Mouse (Mus musculus) T-cell, adult 2 months (primary cell): Measurements from ENCODE around the gene Agpat3.
"Not testable (repeated sequence)": the region's sequence is repeated elsewhere in the genome, so short reads cannot be mapped to it uniquely, and the experiment has no call there.

Experiments used
- DNase-seq: peaks from one replicate; pipeline ENCODE4 v3.0.0; 2022; ENCODE audit warnings: low spot score

The Agpat3 gene

GRCm38 (mm10) chr10:78361951-78362350 lies 9.7 kb upstream of the Agpat3 start:
- DNase-seq: no peak

- no peak for DNase-seq
Observed at GRCm38 (mm10) chr10:78360290-78360711, 8.0 kb upstream of the Agpat3 start.

GRCm38 (mm10) chr10:78358999-78359398 lies 6.7 kb upstream of the Agpat3 start:
- DNase-seq: not testable (repeated sequence)

GRCm38 (mm10) chr10:78358266-78358665 lies 6.0 kb upstream of the Agpat3 start:
- no peak for DNase-seq

- DNase-seq: no peak
Observed at GRCm38 (mm10) chr10:78357742-78358141, 5.5 kb upstream of the Agpat3 start.

- no peak for DNase-seq
Observed at GRCm38 (mm10) chr10:78355931-78356593, 3.8 kb upstream of the Agpat3 start.

GRCm38 (mm10) chr10:78353196-78353595 lies 907 bp upstream of the Agpat3 start:
- DNase-seq: no peak

- no peak for DNase-seq
Observed at GRCm38 (mm10) chr10:78352666-78353030, 359 bp upstream of the Agpat3 start.

- no peak for DNase-seq
Observed at GRCm38 (mm10) chr10:78351564-78351886, 764 bp downstream of the Agpat3 start.

- no peak for DNase-seq
Observed at GRCm38 (mm10) chr10:78350796-78351556, 1.3 kb downstream of the Agpat3 start.

GRCm38 (mm10) chr10:78349464-78350165 lies 2.7 kb downstream of the Agpat3 start:
- no peak for DNase-seq

GRCm38 (mm10) chr10:78348211-78348610 lies 4.1 kb downstream of the Agpat3 start:
- DNase-seq: no peak

- no peak for DNase-seq
Observed at GRCm38 (mm10) chr10:78347486-78347885, 4.8 kb downstream of the Agpat3 start.

GRCm38 (mm10) chr10:78345466-78345865 lies 6.8 kb downstream of the Agpat3 start:
- no peak for DNase-seq

- no peak for DNase-seq
Observed at GRCm38 (mm10) chr10:78342091-78342490, 10.2 kb downstream of the Agpat3 start.

GRCm38 (mm10) chr10:78338180-78338579 lies 14.1 kb downstream of the Agpat3 start:
- DNase-seq: no peak

- DNase-seq: no peak
Observed at GRCm38 (mm10) chr10:78334923-78335561, 17.2 kb downstream of the Agpat3 start.

- no peak for DNase-seq
Observed at GRCm38 (mm10) chr10:78331577-78331976, 20.7 kb downstream of the Agpat3 start.

GRCm38 (mm10) chr10:78329305-78329704 lies 23.0 kb downstream of the Agpat3 start:
- no peak for DNase-seq

- DNase-seq: no peak
Observed at GRCm38 (mm10) chr10:78328011-78328575, 24.2 kb downstream of the Agpat3 start.

GRCm38 (mm10) chr10:78325916-78326647 lies 26.2 kb downstream of the Agpat3 start:
- DNase-seq: no peak
